Comparison of ENCODE assay signal across 8 mouse cellular contexts in genomic region chr9:14275792-14276480, GRCm38 (mm10). TPM values are rescaled to one million over a fixed set of nuclear protein-coding genes. Genes with fewer than 3 reads are reported as not detected.
DNase-seq lines count a peak whose midpoint lies in the region; ATAC-seq and TF ChIP-seq lines count a peak whose summit lies in the region.

No protein-coding gene starts in this region.

- no peaks in the 10 kb centered on the region for H3K36me3 ChIP-seq in ES-E14 (ENCODE audit: control insufficient read depth, insufficient read depth, low read length, poor library complexity, severe bottlenecking)
- no peaks in the 10 kb centered on the region for H3K36me3 ChIP-seq in forebrain, embryonic 15.5 days

- WGBS in forebrain, embryonic 15.5 days, result under 1% methylated on average over 46 of the region's 54 CpGs
- under 1% methylated on average over 54 of the region's 54 CpGs for WGBS in lung, adult 2 months

- peak; percentile 38 for TF ChIP-seq CTCF in lung, adult 2 months (IDR thresholded peaks at IDR 0.05; ENCODE audit: insufficient read depth, low read length)

- no peaks in the 10 kb centered on the region for H3K27me3 ChIP-seq in forebrain, embryonic 15.5 days

- H3K4me1 ChIP-seq in ES-E14 (ENCODE audit: control insufficient read depth in 2 of 2, insufficient read depth in 2 of 2, low read length in 2 of 2, poor library complexity in 1 of 2), result peaks cover 0 to 5% of the 10 kb centered on the region in 2 experiments; a peak in 1 of 4 replicates
- H3K4me1 ChIP-seq in forebrain, embryonic 15.5 days, result peaks cover 23% of the 10 kb centered on the region
- H3K4me1 ChIP-seq in lung, adult 2 months (ENCODE audit: control insufficient read depth, insufficient read depth, low read length), result 0 out of 2 replicates have a peak, but pooled peaks cover 2% of the 10 kb centered on the region

- peak; percentile 65; the same call in 1 of the 2 replicates for TF ChIP-seq POLR2A in lung, adult 2 months (IDR thresholded peaks at IDR 0.05; ENCODE audit: borderline replicate concordance, extremely low read depth, low read depth, low read length)

- peak; percentile 99 for ATAC-seq in forebrain, embryonic 15.5 days (replicated peaks)
- ATAC-seq in neutrophil, adult 5-6 weeks (ENCODE audit: extremely low read depth, insufficient number of reproducible peaks, low FRiP score, poor library complexity, severe bottlenecking), result peak; percentile 89

- intact Hi-C loops in heart, postnatal 25 days (cut with DNase I), result loop anchor here (5.0 kb wide), 2 partner anchors 104 to 379 kb away; no protein-coding TSS in a partner anchor

- peak overlapping the region; percentile 73 to 90 for H3K4me3 ChIP-seq in ES-E14 (ENCODE audit: insufficient read depth in 1 of 2, low read depth in 1 of 2, low read length in 2 of 2, poor library complexity in 1 of 2, severe bottlenecking in 1 of 2)
- H3K4me3 ChIP-seq in forebrain, embryonic 15.5 days, result peak overlapping the region; percentile 94
- peak overlapping the region; percentile 76 for H3K4me3 ChIP-seq in lung, adult 2 months (replicated peaks; ENCODE audit: extremely low read depth, low read depth, low read length)

- in situ Hi-C loops in ES-E14 (cut with MboI; ENCODE audit: low sequenced_read_pairs in 2 of 2, unreplicated experiment in 2 of 2), result no loop called here

- peak overlapping the region; percentile 29; the same call in 1 of the 2 replicates for H3K27ac ChIP-seq in ES-E14 (ENCODE audit: insufficient read depth, low read depth, low read length, poor library complexity, severe bottlenecking)
- H3K27ac ChIP-seq in forebrain, embryonic 15.5 days (replicated peaks), result peak overlapping the region; percentile 94

- peak; percentile 93 for DNase-seq in ES-E14 (ENCODE audit: low read depth, low spot score)
- DNase-seq in cerebellum, adult 11-12 months, result peak; percentile 99
- DNase-seq in heart, postnatal 25 days (ENCODE audit: low spot score), result peak; percentile 98
- DNase-seq in layer of hippocampus, adult 18-20 months (ENCODE audit: low spot score in 2 of 2), result peak; percentile 98 to 100
- DNase-seq in lung, adult 2 months, result peak; percentile 94
- DNase-seq in thymus, adult 18-20 months, result peak; percentile 98

- H3K4me2 ChIP-seq in forebrain, embryonic 15.5 days (replicated peaks), result peak overlapping the region; percentile 59

- no peaks in the 10 kb centered on the region for H3K9me3 ChIP-seq in ES-E14 (ENCODE audit: control insufficient read depth, insufficient read depth, low read depth, low read length)
- H3K9me3 ChIP-seq in forebrain, embryonic 15.5 days, result no peaks in the 10 kb centered on the region

- H3K9ac ChIP-seq in ES-E14 (ENCODE audit: insufficient read depth, low read depth, low read length, poor library complexity, severe bottlenecking), result peak overlapping the region; percentile 78
- H3K9ac ChIP-seq in forebrain, embryonic 15.5 days (replicated peaks), result peak overlapping the region; percentile 83

TF ChIP-seq in ES-E14, 5 proteins besides CTCF, POLR2A, EP300 and RAD21:
- TF ChIP-seq ZNF384 (IDR thresholded peaks at IDR 0.05; ENCODE audit: low read depth, low read length), result no peak
- no peak for TF ChIP-seq CHD2 (IDR thresholded peaks at IDR 0.05; ENCODE audit: low read depth, low read length)
- TF ChIP-seq ZC3H11A (IDR thresholded peaks at IDR 0.05; ENCODE audit: borderline replicate concordance, low read depth, low read length), result no peak
- no peak for TF ChIP-seq MAFK (IDR thresholded peaks at IDR 0.05; ENCODE audit: insufficient read depth, low read depth, low read length)
- no peak for TF ChIP-seq HCFC1 (IDR thresholded peaks at IDR 0.05; ENCODE audit: borderline replicate concordance, insufficient read depth, low read length)
TF ChIP-seq in ES-E14: peak in this region for 0.

RNA-seq across cellular contexts. Expression of gene Sesn3, which starts 1.1 kb away (rescaled TPM):
- 7.1 and 10.0 TPM in 2 replicates for total RNA-seq in ES-E14 (2012; rRNA removed)
- 13.3 and 14.4 TPM in 2 replicates for polyA plus RNA-seq in forebrain, embryonic 15.5 days (2015; fragmentation: Nextera tagmentation; extraction: Ambion mirVana)
- 10 to 100 TPM; 23.3 to 24.6 TPM for total RNA-seq in heart, postnatal 25 days (2021)
- 10 to 100 TPM; 77.5 to 87.8 TPM for total RNA-seq in layer of hippocampus, adult 18-20 months (2021)
- 7.8 and 9.5 TPM in 2 replicates for polyA plus RNA-seq in lung, adult 2 months (2012; rRNA removed)
- 68.8 and 71.9 TPM in 2 replicates for total RNA-seq in neutrophil, adult 5-6 weeks (2017)

Comparison
In these comparisons a context has a peak if more than half of its experiments do, and no peak if none do; other contexts are left out.
1. Peak in every context shown above with its lines: DNase-seq, ATAC-seq, H3K4me3 ChIP-seq and H3K27ac ChIP-seq.